11 mouse cellular contexts compared by ENCODE assay signal in genomic region chr15:80047973-80048372, GRCm38 (mm10). TPM values are rescaled to one million over a fixed set of nuclear protein-coding genes. Genes with fewer than 3 reads are reported as not detected.
"Had no signal": no experiment of that assay in that cellular context is flagged by ENCODE, and none has a peak within 500 bp of the region (broad histone marks: within the 10 kb centered on the region; RNA-seq: fewer than 3 reads in every experiment).

No protein-coding gene starts in this region.

- H3K27me3 ChIP-seq: limb, embryonic 12.5 days; neural tube, embryonic 12.5 days had no signal

- H3K4me1 ChIP-seq: neural tube, embryonic 12.5 days had no signal

- H3K4me2 ChIP-seq: limb, embryonic 12.5 days; neural tube, embryonic 12.5 days had no signal

- H3K9ac ChIP-seq: limb, embryonic 12.5 days; neural tube, embryonic 12.5 days had no signal

- H3K27ac ChIP-seq: layer of hippocampus, adult 2 months; limb, embryonic 12.5 days; neural tube, embryonic 12.5 days had no signal

- H3K4me3 ChIP-seq: layer of hippocampus, adult 2 months; limb, embryonic 12.5 days; neural tube, embryonic 12.5 days had no signal

- DNase-seq: kidney, postnatal 10 days; kidney, postnatal 4 days; lung, adult 18-20 months; midbrain, embryonic 14.5 days; thymus, adult 18-20 months had no signal

- H3K36me3 ChIP-seq: limb, embryonic 12.5 days; neural tube, embryonic 12.5 days had no signal

RNA-seq across cellular contexts. Expression of gene Pdgfb, which starts 33.2 kb away (rescaled TPM):
- total RNA-seq: megakaryocyte progenitor cell, adult 5-6 weeks had no signal

RNA-seq across cellular contexts. Expression of gene Syngr1, which starts 43.2 kb away (rescaled TPM):
- total RNA-seq: monocyte, adult 5-6 weeks; neutrophil, adult 5-6 weeks had no signal
